Mouse (Mus musculus): Measurements from ENCODE around the gene Ttc41. TPM values are rescaled to one million over a fixed set of nuclear protein-coding genes. Genes with fewer than 3 reads are reported as not detected.

Ttc41 gene
- total and polyA plus RNA-seq, 2 experiments = 1.0 to 1.1 TPM

DNA sequence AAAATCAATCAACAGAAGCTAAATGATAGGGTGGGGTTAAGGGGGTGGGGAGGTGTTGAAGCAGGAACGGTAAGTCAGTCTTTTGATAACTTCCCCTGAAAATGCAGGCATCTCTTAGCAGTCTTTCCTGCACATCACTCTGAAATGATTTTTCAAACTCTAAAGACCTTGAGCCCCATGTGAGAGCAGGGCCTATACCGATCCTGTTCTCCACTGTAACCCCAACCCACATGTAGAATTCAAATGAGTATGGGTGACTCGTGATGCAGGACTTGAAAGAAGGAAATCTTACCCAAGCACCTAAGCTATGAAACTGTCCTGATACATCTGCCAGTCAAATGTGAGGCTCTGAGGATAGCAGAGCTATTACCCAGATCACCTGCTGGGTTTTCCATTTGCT, 4.6 kb upstream of the Ttc41 start:
- Histone ChIP-seq H3K9ac (ENCODE audit: low read depth, low read length) (no peak overlapping the region), H3K79me2 (ENCODE audit: control insufficient read depth, insufficient read depth, low read length) (peaks cover 20% of the 10 kb centered on the region; the same call in 1 of the 2 replicates), H3K27ac (replicated peaks; ENCODE audit: insufficient read depth, low read depth, low read length) (no peak overlapping the region), H3K4me1 (ENCODE audit: control insufficient read depth, insufficient read depth, low read length) (peaks cover 28% of the 10 kb centered on the region), H3K27me3 (ENCODE audit: control insufficient read depth, insufficient read depth, low read length) (no peaks in the 10 kb centered on the region), H3K4me3 (ENCODE audit: insufficient read depth, low read depth, low read length) (no peak overlapping the region), H3K36me3 (ENCODE audit: control insufficient read depth, insufficient read depth, low read length) (peaks cover 69% of the 10 kb centered on the region)
- TF ChIP-seq POLR2A (IDR thresholded peaks at IDR 0.05; ENCODE audit: extremely low read depth, insufficient read depth, low read length) (no peak), CTCF (IDR thresholded peaks at IDR 0.05; ENCODE audit: low read depth, low read length) (no peak)
- DNase-seq (ENCODE audit: extremely low read depth, low read depth, low spot score) = peak; percentile 23
- 15% methylated on average over 3 of the region's 3 CpGs for WGBS

DNA sequence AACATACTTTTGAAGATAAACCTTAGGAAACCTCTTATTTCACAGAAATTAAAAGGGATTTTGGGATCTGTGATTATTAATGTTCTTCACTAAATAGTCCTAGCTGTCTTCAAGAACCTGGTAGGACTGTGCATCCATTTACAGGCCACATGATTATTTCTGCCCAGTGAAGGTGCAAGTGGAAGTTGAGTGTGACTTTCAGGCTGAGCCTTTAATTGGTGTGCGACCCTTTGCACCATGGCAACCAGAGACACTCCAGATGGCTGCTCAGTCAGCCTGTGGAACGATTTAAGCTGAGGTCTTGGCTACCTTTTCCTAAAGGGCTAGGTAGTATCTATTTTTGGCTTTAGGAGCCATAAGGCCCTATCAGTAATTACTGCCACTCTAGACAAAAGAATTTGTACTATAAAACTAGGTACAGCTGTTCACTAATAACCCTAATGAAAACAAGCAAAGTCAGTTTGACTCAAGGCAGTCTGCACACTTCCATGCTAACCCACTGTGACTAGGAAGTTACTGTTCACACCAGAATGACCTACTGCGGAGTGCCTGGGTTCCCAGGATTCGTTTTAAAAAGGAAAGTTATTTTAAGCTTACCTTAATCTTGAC, 3.2 kb upstream of the Ttc41 start:
- Histone ChIP-seq H3K4me3 (ENCODE audit: insufficient read depth, low read depth, low read length) (no peak overlapping the region), H3K9ac (ENCODE audit: low read depth, low read length) (peak overlapping the region; percentile 28; the same call in 1 of the 2 replicates), H3K27me3 (ENCODE audit: control insufficient read depth, insufficient read depth, low read length) (no peaks in the 10 kb centered on the region), H3K4me1 (ENCODE audit: control insufficient read depth, insufficient read depth, low read length) (peaks cover 30% of the 10 kb centered on the region), H3K36me3 (ENCODE audit: control insufficient read depth, insufficient read depth, low read length) (peaks cover 63% of the 10 kb centered on the region), H3K27ac (replicated peaks; ENCODE audit: insufficient read depth, low read depth, low read length) (no peak overlapping the region), H3K79me2 (ENCODE audit: control insufficient read depth, insufficient read depth, low read length) (peaks cover 20% of the 10 kb centered on the region; the same call in 1 of the 2 replicates)
- 28% methylated on average over 4 of the region's 4 CpGs for WGBS
- DNase-seq (ENCODE audit: extremely low read depth, low read depth, low spot score) = peak; percentile 22
- no peak for TF ChIP-seq POLR2A (IDR thresholded peaks at IDR 0.05; ENCODE audit: extremely low read depth, insufficient read depth, low read length)
- no peak for TF ChIP-seq CTCF (IDR thresholded peaks at IDR 0.05; ENCODE audit: low read depth, low read length)

DNA sequence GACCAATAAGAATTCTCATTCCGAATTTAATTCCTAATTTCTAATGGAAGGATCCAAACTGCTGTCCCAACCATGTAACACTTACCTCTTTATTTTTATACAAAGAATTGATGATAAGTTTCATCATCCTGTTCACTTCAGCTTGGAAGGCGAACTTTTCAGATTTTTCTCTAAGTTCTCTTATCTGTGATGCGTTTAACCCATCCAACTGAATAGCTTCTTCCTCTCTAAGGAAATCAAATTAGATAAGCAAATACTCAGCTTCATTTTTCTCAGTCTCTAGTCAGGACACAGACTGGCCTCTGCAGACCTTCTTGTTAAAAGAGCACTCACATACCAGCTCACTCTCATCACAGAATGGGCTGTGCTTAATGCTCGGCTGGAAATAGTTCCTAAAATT, 2.2 kb upstream of the Ttc41 start:
- H3K27me3 ChIP-seq (ENCODE audit: control insufficient read depth, insufficient read depth, low read length) = no peaks in the 10 kb centered on the region
- no peak overlapping the region for H3K27ac ChIP-seq (replicated peaks; ENCODE audit: insufficient read depth, low read depth, low read length)
- 19% methylated on average over 4 of the region's 4 CpGs for WGBS
- peak; percentile 15 for DNase-seq (ENCODE audit: extremely low read depth, low read depth, low spot score)
- H3K79me2 ChIP-seq (ENCODE audit: control insufficient read depth, insufficient read depth, low read length) = peaks cover 20% of the 10 kb centered on the region; the same call in 1 of the 2 replicates
- H3K36me3 ChIP-seq (ENCODE audit: control insufficient read depth, insufficient read depth, low read length) = peaks cover 54% of the 10 kb centered on the region
- peak overlapping the region; percentile 16; the same call in 1 of the 2 replicates for H3K9ac ChIP-seq (ENCODE audit: low read depth, low read length)
- peaks cover 32% of the 10 kb centered on the region for H3K4me1 ChIP-seq (ENCODE audit: control insufficient read depth, insufficient read depth, low read length)
- no peak for TF ChIP-seq POLR2A (IDR thresholded peaks at IDR 0.05; ENCODE audit: extremely low read depth, insufficient read depth, low read length)
- no peak for TF ChIP-seq CTCF (IDR thresholded peaks at IDR 0.05; ENCODE audit: low read depth, low read length)
- no peak overlapping the region for H3K4me3 ChIP-seq (ENCODE audit: insufficient read depth, low read depth, low read length)

DNA sequence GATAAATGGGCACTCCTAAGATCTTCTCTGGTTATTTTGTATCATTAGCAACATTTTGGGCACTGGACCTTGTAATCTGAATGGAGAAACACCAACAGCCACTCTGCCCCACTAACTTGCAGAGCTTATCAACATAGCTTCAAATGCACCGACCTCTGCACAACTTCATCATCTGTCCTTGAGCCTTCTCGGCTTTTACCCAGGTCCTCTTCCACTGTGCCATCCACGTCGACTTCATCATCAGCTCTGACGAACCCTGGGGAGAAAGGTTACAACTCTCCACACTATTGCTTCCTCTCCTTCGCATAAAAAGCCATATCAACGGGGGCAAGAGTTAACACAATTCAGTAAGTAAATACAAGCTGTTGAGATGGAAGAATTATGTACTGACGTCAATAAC, 1.5 kb upstream of the Ttc41 start:
- TF ChIP-seq POLR2A (IDR thresholded peaks at IDR 0.05; ENCODE audit: extremely low read depth, insufficient read depth, low read length) = no peak
- TF ChIP-seq CTCF (IDR thresholded peaks at IDR 0.05; ENCODE audit: low read depth, low read length) = no peak
- WGBS = under 1% methylated on average over 8 of the region's 8 CpGs
- H3K4me1 ChIP-seq (ENCODE audit: control insufficient read depth, insufficient read depth, low read length) = peaks cover 32% of the 10 kb centered on the region
- peak; percentile 64 for DNase-seq (ENCODE audit: extremely low read depth, low read depth, low spot score)
- H3K27ac ChIP-seq (replicated peaks; ENCODE audit: insufficient read depth, low read depth, low read length) = peak overlapping the region; percentile 90
- peak overlapping the region; percentile 89 for H3K4me3 ChIP-seq (ENCODE audit: insufficient read depth, low read depth, low read length)
- H3K9ac ChIP-seq (ENCODE audit: low read depth, low read length) = peak overlapping the region; percentile 95
- no peaks in the 10 kb centered on the region for H3K27me3 ChIP-seq (ENCODE audit: control insufficient read depth, insufficient read depth, low read length)
- peaks cover 47% of the 10 kb centered on the region for H3K36me3 ChIP-seq (ENCODE audit: control insufficient read depth, insufficient read depth, low read length)
- peaks cover 18% of the 10 kb centered on the region; the same call in 1 of the 2 replicates for H3K79me2 ChIP-seq (ENCODE audit: control insufficient read depth, insufficient read depth, low read length)

DNA sequence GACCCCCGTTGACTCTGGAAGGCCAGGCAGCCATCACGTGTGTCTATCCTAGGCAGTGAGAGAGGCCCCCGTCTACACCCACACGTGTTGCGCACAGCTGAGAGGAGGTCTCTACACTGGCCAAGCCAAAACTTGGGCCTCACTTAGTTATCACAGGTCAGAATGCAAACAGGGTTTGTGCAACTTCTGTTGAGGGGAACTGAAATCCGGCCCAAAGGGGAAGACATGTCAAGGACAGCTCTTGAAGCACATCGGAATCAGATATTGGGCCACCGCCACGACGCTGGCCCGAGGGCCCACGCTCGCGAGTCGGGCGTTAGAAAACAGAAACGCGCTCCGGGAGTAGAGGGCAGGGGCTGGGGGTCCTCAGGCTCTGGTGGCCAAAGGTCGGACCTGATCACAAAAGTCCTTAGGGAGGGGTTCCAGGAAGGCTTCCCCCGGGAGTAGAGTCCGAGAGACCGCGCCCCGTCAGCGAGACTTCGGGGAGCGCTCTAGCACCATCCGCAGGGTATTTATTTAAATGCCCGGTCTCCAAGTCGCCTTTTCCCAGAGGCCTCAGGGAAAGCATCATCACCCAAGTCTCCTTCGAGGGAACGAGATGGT, 921 bp upstream of the Ttc41 start:
- Histone ChIP-seq H3K36me3 (ENCODE audit: control insufficient read depth, insufficient read depth, low read length) (peaks cover 42% of the 10 kb centered on the region), H3K4me3 (ENCODE audit: insufficient read depth, low read depth, low read length) (peak overlapping the region; percentile 89), H3K27me3 (ENCODE audit: control insufficient read depth, insufficient read depth, low read length) (no peaks in the 10 kb centered on the region), H3K79me2 (ENCODE audit: control insufficient read depth, insufficient read depth, low read length) (peaks cover 15% of the 10 kb centered on the region; the same call in 1 of the 2 replicates), H3K4me1 (ENCODE audit: control insufficient read depth, insufficient read depth, low read length) (peaks cover 32% of the 10 kb centered on the region), H3K9ac (ENCODE audit: low read depth, low read length) (peak overlapping the region; percentile 95), H3K27ac (replicated peaks; ENCODE audit: insufficient read depth, low read depth, low read length) (peak overlapping the region; percentile 90)
- under 1% methylated on average over 33 of the region's 33 CpGs for WGBS
- TF ChIP-seq CTCF (IDR thresholded peaks at IDR 0.05; ENCODE audit: low read depth, low read length) = no peak
- no peak for TF ChIP-seq POLR2A (IDR thresholded peaks at IDR 0.05; ENCODE audit: extremely low read depth, insufficient read depth, low read length)
- DNase-seq (ENCODE audit: extremely low read depth, low read depth, low spot score) = peak; percentile 83
